Mouse (Mus musculus) myocyte (in vitro differentiated cells): Measurements from ENCODE around the gene Plekha4. TPM values are rescaled to one million over a fixed set of nuclear protein-coding genes. Genes with fewer than 3 reads are reported as not detected.

ENCODE experiments used
- H3K27me3 ChIP-seq: one replicate; pipeline ENCODE4 v1.6.1; 2011; ENCODE audit not compliant: control insufficient read depth, insufficient read depth, insufficient read length
- H3K36me3 ChIP-seq: one replicate; pipeline ENCODE4 v1.6.1; 2011; ENCODE audit not compliant: control insufficient read depth, insufficient read depth
- H3K4me2 ChIP-seq: one replicate; pipeline ENCODE4 v1.6.1; 2011; ENCODE audit warnings: low read depth, control low read depth
- H3K4me3 ChIP-seq: one replicate; pipeline ENCODE4 v1.5.1; 2011; ENCODE audit warnings: mild to moderate bottlenecking, control low read depth, moderate library complexity
- H3K79me2 ChIP-seq: one replicate; pipeline ENCODE4 v1.6.1; 2011; ENCODE audit not compliant: control insufficient read depth, insufficient read depth
- H3ac ChIP-seq: one replicate; pipeline ENCODE4 v1.6.1; 2011; ENCODE audit not compliant: control insufficient read depth, insufficient read length
- CEBPB ChIP-seq: IDR thresholded peaks from 2 replicates; pipeline ENCODE4 v1.6.1; 2011; ENCODE audit warnings: mild to moderate bottlenecking, moderate library complexity; ENCODE audit not compliant: poor library complexity, insufficient read depth, severe bottlenecking
- E2F4 ChIP-seq: IDR thresholded peaks from one replicate; pipeline ENCODE4 v1.6.1; 2011; ENCODE audit warnings: mild to moderate bottlenecking, control low read depth, moderate library complexity; ENCODE audit not compliant: insufficient read depth
- MAX ChIP-seq: IDR thresholded peaks from one replicate; pipeline ENCODE4 v1.6.1; 2011; ENCODE audit warnings: low read depth, mild to moderate bottlenecking, control low read depth
- MYOD1 ChIP-seq, 3 experiments: IDR thresholded peaks; one replicate each; pipeline ENCODE4 v1.6.1; 2011; ENCODE audit warnings: control low read depth in 2 of 3, low read depth in 2 of 3, mild to moderate bottlenecking in 2 of 3, moderate library complexity in 1 of 3; ENCODE audit not compliant: insufficient read length in 2 of 3, control insufficient read depth in 1 of 3
- MYOG ChIP-seq, 3 experiments: IDR thresholded peaks; one replicate each; pipeline ENCODE4 v1.6.1; 2011; ENCODE audit warnings: control low read depth in 2 of 3, low read depth in 2 of 3, mild to moderate bottlenecking in 2 of 3; ENCODE audit not compliant: insufficient read length in 2 of 3, control insufficient read depth in 1 of 3, insufficient read depth in 1 of 3
- POLR2A ChIP-seq: IDR thresholded peaks from one replicate; pipeline ENCODE4 v1.6.1; 2011; ENCODE audit warnings: low read depth, mild to moderate bottlenecking, control low read depth, moderate library complexity; ENCODE audit not compliant: insufficient read length
- POLR2AphosphoS2 ChIP-seq: IDR thresholded peaks from one replicate; pipeline ENCODE4 v1.6.1; 2011; ENCODE audit warnings: low read depth, control low read depth; ENCODE audit not compliant: insufficient read length
- REST ChIP-seq: IDR thresholded peaks from one replicate; pipeline ENCODE4 v1.6.1; 2011; ENCODE audit warnings: mild to moderate bottlenecking, control low read depth, moderate library complexity; ENCODE audit not compliant: insufficient read depth, insufficient read length
- SRF ChIP-seq: IDR thresholded peaks from one replicate; pipeline ENCODE4 v1.6.1; 2011; ENCODE audit warnings: low read depth; ENCODE audit not compliant: control insufficient read depth, insufficient read length
- TCF12 ChIP-seq: IDR thresholded peaks from one replicate; pipeline ENCODE4 v1.6.1; 2011; ENCODE audit warnings: mild to moderate bottlenecking, control low read depth; ENCODE audit not compliant: poor library complexity, insufficient read depth, severe bottlenecking
- TCF3 ChIP-seq: IDR thresholded peaks from one replicate; pipeline ENCODE4 v1.6.1; 2011; ENCODE audit warnings: low read depth, control low read depth; ENCODE audit not compliant: insufficient read length
- USF1 ChIP-seq: IDR thresholded peaks from one replicate; pipeline ENCODE4 v1.6.1; 2011; ENCODE audit warnings: low read depth, mild to moderate bottlenecking, control low read depth, moderate library complexity
- polyA plus RNA-seq: library from polyadenylated mRNA; unstranded; fragments of >200 nt; fragmentation: generic; extraction: Trizol; gene quantifications from one replicate; pipeline ENCODE4 v1.2.1, GENCODE M21; 2012; ENCODE audit warnings: missing spikeins

Plekha4 gene
- polyA plus RNA-seq, 1 experiment, result 2.6 TPM

GRCm38 (mm10) chr7:45593118-45593815 is 67.1 kb downstream of the Plekha4 start:
- Histone ChIP-seq H3K4me2 (no peak overlapping the region), H3K4me3 (no peak overlapping the region), H3ac (no peak overlapping the region), H3K27me3 (no peaks in the 10 kb centered on the region), H3K36me3 (no peaks in the 10 kb centered on the region), H3K79me2 (no peaks in the 10 kb centered on the region)
- TF ChIP-seq MYOD1 (IDR thresholded peaks at IDR 0.05; ENCODE audit: control insufficient read depth in 1 of 3, insufficient read length in 2 of 3, low read depth in 2 of 3) (no peak), USF1 (no peak), REST (no peak), SRF (no peak), POLR2A (no peak), CEBPB (no peak)

- TF ChIP-seq TCF3 (no peak), E2F4 (no peak), CEBPB (no peak), REST (no peak), MYOD1 (IDR thresholded peaks at IDR 0.05; ENCODE audit: control insufficient read depth in 1 of 3, insufficient read length in 2 of 3, low read depth in 2 of 3) (no peak), POLR2AphosphoS2 (no peak), MAX (no peak)
- no peaks in the 10 kb centered on the region for H3K27me3 ChIP-seq
- no peaks in the 10 kb centered on the region for H3K79me2 ChIP-seq
- H3K4me2 ChIP-seq, result no peak overlapping the region
- no peak overlapping the region for H3K4me3 ChIP-seq
- no peak overlapping the region for H3ac ChIP-seq
- no peaks in the 10 kb centered on the region for H3K36me3 ChIP-seq
These were observed 69.0 kb downstream of the Plekha4 start for GRCm38 (mm10) chr7:45595176-45595575.

- Histone ChIP-seq H3K27me3 (no peaks in the 10 kb centered on the region), H3ac (no peak overlapping the region), H3K79me2 (no peaks in the 10 kb centered on the region), H3K4me3 (no peak overlapping the region), H3K36me3 (no peaks in the 10 kb centered on the region), H3K4me2 (no peak overlapping the region)
- no peak for TF ChIP-seq CEBPB
- TF ChIP-seq MAX, result no peak
- no peak for TF ChIP-seq MYOD1 (IDR thresholded peaks at IDR 0.05; ENCODE audit: control insufficient read depth in 1 of 3, insufficient read length in 2 of 3, low read depth in 2 of 3)
- no peak for TF ChIP-seq REST
- no peak for TF ChIP-seq POLR2A
- no peak for TF ChIP-seq POLR2AphosphoS2
- TF ChIP-seq TCF3, result no peak
- no peak for TF ChIP-seq MYOG (IDR thresholded peaks at IDR 0.05; ENCODE audit: control insufficient read depth in 1 of 3, insufficient read depth in 1 of 3, insufficient read length in 2 of 3, low read depth in 2 of 3)
- TF ChIP-seq E2F4, result no peak
These were observed 70.0 kb downstream of the Plekha4 start for GRCm38 (mm10) chr7:45596107-45596506.

- H3K4me2 ChIP-seq, result no peak overlapping the region
- no peaks in the 10 kb centered on the region for H3K27me3 ChIP-seq
- no peak overlapping the region for H3K4me3 ChIP-seq
- no peaks in the 10 kb centered on the region for H3K36me3 ChIP-seq
- H3K79me2 ChIP-seq, result no peaks in the 10 kb centered on the region
- TF ChIP-seq CEBPB (no peak), POLR2AphosphoS2 (no peak), MYOD1 (IDR thresholded peaks at IDR 0.05; ENCODE audit: control insufficient read depth in 1 of 3, insufficient read length in 2 of 3, low read depth in 2 of 3) (no peak), E2F4 (no peak), MAX (no peak), SRF (no peak), REST (no peak), TCF12 (no peak), POLR2A (no peak), TCF3 (no peak), USF1 (no peak), MYOG (IDR thresholded peaks at IDR 0.05; ENCODE audit: control insufficient read depth in 1 of 3, insufficient read depth in 1 of 3, insufficient read length in 2 of 3, low read depth in 2 of 3) (no peak)
- no peak overlapping the region for H3ac ChIP-seq
These were observed 70.9 kb downstream of the Plekha4 start for GRCm38 (mm10) chr7:45597013-45597412.

- Histone ChIP-seq H3K4me2 (no peak overlapping the region), H3ac (no peak overlapping the region), H3K79me2 (no peaks in the 10 kb centered on the region), H3K4me3 (no peak overlapping the region), H3K36me3 (no peaks in the 10 kb centered on the region), H3K27me3 (no peaks in the 10 kb centered on the region)
- no peak for TF ChIP-seq TCF12
- no peak for TF ChIP-seq REST
- no peak for TF ChIP-seq MYOG (IDR thresholded peaks at IDR 0.05; ENCODE audit: control insufficient read depth in 1 of 3, insufficient read depth in 1 of 3, insufficient read length in 2 of 3, low read depth in 2 of 3)
- TF ChIP-seq MYOD1 (IDR thresholded peaks at IDR 0.05; ENCODE audit: control insufficient read depth in 1 of 3, insufficient read length in 2 of 3, low read depth in 2 of 3), result no peak
These were observed 71.4 kb downstream of the Plekha4 start for GRCm38 (mm10) chr7:45597527-45597926.
